Mouse (Mus musculus): ENCODE results near the gene Cavin3.
A peak's percentile ranks its signal among the peaks of the same experiment; 100 is the strongest.
"Not testable (repeated sequence)": the region's sequence is repeated elsewhere in the genome, so short reads cannot be mapped to it uniquely, and the experiment has no call there.

Cavin3 gene

DNA sequence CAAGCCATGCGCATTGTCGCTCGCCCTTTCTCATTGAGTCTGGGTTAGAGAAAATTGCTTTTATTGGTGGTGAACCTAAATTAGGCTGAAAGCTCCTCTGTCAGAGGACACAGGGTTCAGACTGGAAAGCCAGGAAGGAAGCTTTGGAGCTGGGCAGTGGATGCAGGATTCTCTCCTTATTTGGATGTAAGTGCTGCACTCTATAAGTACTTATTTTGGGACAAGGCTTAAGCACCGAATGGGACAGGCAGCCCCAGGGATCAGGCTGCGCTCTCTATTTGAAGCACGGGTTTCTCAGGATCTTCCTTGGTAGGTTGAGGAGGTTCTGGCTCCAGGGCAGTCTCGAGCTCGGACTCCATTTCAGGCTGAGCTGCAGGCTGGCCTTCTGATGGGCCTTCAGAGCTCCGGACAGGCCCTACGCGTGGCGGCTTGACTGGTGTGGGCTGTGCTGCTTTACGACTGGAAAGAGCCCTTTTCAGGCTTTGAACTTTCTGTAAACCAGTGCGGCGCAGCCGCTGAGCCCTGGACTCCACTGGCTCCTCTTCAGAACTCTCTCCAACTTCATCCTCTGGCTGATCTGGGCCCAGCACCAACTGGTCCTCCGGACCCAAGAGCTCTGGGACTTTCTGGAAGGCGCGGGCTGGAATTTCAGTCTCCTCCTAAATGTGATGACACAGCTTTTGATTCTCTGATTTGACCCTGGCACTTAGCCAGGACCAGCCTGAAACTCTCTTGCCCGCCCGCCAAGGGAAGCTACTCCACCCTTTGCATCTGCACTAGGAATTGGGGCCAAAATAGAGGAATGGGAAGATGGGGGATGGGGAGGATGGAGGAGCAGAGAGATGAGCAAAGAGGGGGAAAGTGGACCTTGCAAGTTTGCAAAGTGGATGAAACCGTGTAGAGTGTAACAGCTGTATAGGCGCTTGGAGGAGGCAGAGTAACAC, 1.3 kb downstream of the Cavin3 start:
- DNase-seq (ENCODE audit: low spot score), result peak; percentile 15

DNA sequence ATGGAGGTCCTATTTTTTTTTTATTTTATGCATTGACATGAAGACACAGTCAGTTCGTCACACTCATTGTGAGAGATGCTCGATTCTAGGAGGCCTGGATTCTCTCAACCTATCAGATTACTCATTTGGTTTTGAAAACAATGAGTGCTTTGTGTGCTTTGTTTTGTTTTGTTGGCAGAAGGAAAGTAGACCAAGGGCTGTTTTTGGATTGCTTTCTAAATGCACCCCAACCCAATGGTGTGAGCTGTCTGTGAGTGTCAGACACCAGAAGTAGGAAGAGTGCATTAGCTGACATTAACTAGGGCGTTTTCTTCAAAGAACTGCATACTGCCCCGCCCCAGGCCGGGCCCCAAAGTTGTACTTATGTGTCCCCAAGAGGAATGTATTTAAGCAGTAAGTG, 2.0 kb downstream of the Cavin3 start:
- peak; percentile 14 for DNase-seq (ENCODE audit: low spot score)

DNA sequence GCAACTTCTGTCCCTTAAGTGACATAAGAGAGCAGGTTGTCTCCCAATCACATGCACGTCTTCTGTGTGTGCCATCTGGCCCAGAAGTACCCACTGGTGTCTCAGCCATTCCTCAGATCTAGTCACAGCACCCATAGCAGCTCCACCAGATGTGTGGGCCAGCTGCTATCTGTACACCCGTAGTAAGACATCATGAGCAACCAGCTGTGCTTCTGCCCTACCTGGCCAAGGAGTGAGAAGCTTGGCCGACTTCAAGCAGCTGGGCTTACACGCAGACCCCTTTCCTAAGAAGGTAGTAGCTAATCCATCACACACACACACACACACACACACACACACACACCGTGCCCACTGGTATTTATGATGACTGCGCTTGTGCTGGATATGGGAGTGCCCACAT, 2.9 kb downstream of the Cavin3 start:
- DNase-seq (ENCODE audit: low spot score), result no peak

DNA sequence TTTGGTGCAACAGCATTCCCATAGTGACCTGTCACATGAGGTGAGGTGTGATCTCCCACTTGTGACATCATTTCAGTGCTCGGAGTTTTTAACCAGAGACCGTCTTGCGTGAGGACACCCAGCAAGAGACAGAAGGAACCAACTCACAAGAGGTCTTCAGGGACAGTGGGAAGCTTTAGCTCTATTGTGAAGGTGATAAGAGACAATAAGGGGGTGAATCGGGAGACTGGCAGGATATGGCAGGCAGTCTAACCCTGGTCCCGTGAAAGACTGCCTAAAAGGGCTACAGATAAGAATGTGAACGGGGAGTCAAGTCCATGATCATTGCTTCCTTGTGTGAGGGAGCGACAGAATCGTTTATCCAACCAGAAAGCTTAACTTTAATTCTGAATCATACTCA, 3.8 kb downstream of the Cavin3 start:
- DNase-seq (ENCODE audit: low spot score), result no peak

DNA sequence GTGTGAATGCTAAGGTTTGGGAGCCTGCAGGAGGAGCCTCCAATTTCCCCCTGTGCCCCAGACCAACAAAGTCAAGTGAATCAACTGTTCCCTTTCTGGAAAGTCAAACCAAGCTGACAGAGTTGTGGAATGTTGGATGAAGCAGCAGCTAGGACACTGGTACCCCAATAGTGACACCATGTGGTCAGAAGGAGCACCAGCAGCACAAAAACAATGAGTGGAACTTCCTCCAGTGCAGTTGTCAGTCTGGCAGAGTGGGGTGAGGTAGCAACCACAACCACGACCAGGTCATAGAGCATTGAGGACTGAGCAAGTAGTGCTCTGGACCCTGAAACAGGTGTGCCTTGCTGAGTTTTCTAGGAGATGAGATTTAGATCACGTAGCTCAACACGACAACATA, 4.3 kb downstream of the Cavin3 start:
- peak; percentile 79 for DNase-seq (ENCODE audit: low spot score)

DNA sequence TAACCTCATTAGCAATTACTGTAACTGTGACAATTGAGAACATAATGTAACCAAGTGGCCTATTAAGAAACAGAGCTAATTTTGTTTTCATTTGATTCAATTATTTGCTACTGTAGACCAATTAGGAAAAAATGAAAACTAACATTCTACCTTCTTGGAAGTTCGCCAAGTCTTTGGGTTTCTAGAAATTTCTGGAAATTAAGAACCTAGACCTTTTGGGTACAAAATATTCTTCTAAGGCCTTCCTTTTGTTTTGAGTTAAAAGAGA, 4.7 kb downstream of the Cavin3 start:
- DNase-seq (ENCODE audit: low spot score), result no peak

DNA sequence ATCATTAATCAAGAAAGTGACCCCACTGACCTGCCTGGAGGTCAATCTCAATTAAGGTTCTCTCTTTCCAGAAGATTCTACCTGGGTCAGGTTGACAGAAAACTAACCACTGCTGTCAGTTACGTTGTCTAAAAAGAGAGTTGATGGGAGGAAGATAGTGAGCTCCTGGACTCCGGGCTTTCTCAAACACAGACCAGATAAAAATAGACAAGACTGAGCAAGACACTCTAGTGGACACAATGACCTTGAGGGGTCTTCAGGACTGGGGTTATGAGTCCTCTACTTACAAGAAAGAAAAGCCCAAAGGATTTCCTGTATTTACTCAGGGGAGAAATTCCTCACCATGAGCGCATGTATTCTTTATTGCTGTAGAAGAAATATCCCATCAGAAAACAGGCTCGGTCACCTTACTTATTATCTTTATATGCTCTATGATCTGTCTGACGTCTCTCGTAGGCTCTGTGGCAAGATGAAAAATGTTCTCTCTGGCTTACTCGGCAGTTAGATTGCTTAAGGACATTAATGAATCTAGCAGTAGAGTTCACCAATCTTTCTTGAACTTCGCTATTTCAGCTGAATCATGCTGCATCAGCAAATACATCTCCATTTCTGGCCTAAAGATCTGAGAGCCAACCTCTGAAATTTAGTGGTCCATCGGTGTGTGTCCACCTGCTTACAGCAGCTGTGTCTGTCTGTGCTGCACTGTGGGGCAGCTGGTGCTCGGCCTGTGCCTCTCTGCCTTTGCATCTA, 5.2 kb downstream of the Cavin3 start:
- DNase-seq (ENCODE audit: low spot score), result no peak

DNA sequence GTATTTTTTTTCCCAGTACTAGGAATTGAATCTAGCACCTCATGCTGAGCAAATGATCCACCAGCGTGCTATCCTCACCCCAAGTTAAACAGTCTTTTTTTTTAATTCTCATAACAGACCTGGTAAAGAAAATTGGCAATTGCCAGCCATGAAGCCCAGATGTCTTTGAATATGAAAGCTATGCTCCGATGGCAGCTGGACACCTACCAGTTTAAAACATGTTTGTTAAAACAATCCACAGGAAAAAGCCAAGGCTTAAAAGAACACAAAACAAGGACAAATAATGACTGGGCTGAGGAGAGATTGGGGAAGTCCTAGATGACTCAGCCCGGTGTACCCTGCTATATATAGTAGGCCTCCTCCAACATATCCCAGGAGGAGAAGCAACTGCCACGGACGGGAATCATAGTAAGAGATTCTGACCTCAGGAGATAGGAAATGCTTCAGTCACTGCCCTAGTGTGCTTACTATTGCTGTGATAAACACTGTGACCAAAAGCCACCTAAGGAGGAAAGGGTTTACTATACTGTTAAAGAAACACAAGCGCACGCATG, 6.6 kb downstream of the Cavin3 start:
- no peak for DNase-seq (ENCODE audit: low spot score)

DNA sequence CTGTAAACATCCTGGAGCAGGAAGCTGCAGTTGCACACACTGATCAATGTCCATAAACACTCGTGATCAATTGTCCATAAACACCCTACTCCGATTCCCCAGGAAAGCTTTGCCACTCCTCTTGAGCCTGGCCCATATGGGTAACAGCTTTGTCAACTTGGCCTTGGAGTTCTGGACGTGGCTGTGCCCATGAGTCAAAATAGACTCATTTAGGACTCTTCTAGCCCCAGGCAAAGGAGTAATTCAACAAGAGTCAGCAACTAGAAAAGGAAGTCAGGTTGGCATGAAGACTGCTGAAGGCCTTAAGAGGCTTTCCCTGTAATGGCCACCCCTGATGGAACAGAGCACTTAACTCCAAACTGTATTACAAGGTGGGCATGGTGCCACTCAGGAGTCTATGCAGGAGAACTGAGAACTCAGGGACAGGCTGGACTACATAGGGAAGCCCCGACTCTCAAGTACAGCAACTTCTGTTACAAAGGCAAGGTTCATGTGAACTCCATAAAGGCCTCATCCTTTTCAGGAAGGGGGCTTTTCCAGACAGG, 7.3 kb downstream of the Cavin3 start:
- DNase-seq (ENCODE audit: low spot score), result no peak

DNA sequence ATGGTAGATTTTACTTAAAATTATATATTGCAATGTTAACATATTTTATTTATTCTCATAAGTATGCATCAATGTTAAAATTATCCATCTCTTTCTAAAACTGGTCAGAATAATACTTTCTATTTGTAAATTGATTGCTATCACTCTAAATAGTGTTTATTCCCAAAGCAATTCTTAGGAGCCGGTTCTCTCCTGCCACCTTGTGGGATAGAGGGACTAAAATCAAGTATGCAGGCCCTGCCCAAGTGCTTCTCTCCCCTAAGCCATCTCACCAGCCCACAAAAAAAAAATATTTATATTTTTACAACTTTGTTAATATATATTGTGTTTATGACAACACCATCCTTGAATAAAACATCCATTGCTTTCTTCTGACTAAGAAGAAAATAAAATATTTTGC, 9.5 kb downstream of the Cavin3 start:
- DNase-seq (ENCODE audit: low spot score), result no peak

DNA sequence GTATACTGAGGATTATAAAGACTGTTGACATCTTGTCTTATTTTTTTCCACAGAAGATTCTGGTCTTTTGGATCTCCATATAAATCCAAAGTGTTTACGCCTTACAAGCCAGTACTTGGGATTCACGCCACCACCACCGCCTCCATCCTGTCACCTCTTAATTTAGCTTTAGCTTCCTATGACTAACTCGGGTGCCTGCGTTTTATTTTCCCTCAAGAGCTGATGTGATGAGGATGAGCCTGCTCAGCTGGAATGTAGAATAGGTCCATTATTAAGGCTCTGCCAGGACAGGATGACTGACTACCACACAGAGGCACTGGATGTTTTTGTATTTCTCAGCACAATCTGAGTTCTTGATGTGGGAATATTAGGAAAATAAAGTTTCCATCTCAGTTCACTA, 16.6 kb downstream of the Cavin3 start:
- DNase-seq (ENCODE audit: low spot score), result not testable (repeated sequence)

DNA sequence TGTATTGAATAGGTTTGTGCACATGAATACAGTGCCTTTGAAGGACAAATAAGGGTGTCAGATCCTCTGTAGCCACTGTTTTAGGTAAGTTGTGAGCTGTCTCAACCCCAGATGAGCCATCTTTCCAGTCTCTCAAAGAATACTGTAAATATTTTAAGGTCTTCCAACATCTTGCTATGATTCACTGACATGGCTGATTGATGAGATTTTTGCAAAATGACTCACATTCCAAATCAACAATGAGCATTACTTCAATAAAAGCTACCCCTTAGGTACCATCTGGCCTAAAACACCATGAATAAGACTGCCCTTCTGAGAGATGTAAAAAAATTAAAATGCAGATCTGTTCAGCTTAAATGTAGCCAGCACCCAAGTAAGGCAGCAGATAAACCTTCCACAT, 23.6 kb downstream of the Cavin3 start:
- DNase-seq (ENCODE audit: low spot score), result no peak

DNA sequence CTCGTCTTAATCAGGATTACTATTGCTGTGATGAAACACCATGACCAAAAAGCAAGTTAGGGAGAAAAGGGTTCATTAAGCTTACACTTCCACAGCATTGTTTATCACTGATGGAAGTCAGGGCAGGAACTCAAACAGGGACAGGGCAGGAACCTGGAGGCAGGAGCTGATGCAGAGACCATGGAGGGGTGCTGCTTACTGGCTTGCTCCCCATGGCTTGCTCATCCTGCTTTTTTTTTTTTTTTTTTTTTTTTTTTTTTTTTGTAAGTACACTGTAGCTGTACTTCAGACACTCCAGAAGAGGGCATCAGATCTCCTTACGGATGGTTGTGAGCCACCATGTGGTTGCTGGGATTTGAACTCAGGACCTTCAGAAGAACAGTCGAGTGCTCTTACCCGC, 28.8 kb downstream of the Cavin3 start:
- not testable (repeated sequence) for DNase-seq (ENCODE audit: low spot score)

DNA sequence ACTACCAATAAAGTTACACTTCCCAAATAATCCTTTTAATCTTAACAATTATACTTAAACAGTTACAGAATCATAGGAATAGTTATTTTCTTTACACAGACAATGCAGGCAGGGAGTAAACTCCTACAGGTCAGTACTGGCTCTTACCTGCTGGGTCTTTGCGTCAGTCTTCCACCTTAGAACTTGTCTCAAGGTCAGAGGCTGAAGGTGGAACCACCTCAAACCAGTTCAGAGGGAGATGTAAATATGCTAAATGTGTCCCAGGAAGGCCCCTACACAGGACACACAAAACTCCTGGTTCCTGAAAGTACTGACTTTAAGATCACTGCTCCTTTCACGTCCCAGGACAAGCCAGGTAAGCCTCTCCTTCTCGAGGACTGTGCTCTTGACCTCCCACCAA, 37.0 kb downstream of the Cavin3 start:
- DNase-seq (ENCODE audit: low spot score), result no peak

DNA sequence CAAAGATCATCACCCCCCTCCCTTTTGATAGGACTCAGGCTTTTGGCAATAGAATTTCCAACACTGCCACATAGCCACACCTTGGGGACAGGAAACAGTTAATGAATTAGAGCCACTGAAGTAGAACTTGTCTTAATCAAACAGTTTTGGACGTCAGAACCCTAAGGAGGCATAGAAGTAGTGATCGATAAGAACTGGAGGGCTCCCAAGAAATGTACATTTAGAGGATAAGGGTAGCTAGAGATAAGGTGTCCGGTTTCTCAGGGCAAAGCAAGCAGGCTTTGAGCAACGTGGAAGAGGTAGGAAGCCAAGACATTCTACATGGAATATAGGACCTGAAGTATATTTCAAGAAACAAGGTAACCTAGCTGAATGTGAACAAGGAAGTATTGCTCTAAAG, 40.7 kb downstream of the Cavin3 start:
- DNase-seq (ENCODE audit: low spot score), result no peak

DNA sequence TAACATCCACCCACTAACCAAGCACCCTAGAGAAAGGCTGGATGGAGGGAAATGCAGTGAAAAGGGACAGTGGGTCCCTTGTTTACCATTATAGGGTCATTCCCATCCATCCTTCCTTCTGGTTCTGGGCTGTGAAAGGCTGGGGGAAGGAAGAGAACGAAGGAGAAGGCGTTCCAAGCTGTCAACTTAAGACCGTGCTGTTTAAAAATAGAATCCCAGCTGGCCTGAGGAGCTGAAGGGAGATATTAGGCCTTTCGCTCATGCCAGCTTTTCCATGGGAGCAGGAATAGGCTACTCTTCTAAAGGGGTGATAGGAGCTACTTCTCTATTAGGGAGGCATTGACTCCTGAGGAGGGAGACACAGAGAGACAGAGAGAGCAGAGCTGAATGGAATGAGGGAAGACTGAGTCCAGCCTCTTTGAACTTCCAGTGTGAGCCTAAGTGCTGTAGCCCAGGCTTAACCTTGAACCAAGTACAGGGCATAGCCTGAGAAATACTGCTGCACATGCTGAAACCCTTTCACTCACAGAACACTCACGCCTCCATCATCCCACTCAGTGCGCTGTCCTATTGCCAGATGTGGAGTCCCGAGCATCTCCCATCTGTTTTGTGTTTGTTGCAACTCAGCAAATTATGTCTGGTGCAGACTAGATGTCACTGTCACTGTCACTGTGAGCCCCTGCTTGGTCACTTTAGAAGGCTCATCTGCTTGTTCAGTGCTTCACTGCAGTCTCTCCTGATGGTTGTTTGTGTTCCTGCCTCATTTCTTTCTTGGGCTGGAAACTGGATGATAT, 43.9 kb downstream of the Cavin3 start:
- no peak for DNase-seq (ENCODE audit: low spot score)

DNA sequence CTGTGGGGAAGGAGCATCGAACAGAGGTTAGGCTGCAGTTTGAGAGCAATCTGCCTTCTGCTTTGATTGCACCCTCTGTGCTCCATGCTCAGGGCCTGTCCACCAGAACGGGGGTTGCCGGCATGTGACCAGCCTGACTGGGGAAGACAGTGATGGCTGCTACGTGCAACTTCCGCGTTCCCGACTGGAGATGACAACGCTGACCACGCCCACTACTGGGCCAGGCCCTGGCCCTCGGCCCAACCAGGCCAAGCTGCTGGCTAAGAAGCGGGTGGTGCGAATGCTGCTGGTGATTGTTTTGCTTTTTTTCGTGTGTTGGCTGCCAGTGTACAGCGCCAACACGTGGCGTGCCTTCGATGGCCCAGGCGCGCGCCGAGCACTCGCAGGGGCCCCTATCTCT, 47.3 kb downstream of the Cavin3 start:
- no peak for DNase-seq (ENCODE audit: low spot score)

DNA sequence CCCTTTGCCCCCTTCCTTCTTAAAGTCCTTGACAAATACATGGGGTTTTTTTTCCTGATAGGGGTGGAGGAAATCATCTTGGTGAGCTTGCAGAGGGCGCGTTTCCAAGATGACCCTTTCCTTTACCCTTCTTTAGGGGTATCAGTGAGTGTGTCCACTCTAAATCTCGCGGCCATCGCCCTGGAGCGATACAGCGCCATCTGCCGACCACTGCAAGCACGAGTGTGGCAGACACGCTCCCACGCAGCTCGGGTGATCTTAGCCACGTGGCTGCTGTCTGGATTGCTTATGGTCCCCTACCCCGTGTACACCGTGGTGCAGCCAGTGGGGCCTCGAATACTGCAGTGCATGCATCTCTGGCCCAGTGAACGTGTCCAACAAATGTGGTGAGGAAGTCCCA, 48.2 kb downstream of the Cavin3 start:
- no peak for DNase-seq (ENCODE audit: low spot score)

DNA sequence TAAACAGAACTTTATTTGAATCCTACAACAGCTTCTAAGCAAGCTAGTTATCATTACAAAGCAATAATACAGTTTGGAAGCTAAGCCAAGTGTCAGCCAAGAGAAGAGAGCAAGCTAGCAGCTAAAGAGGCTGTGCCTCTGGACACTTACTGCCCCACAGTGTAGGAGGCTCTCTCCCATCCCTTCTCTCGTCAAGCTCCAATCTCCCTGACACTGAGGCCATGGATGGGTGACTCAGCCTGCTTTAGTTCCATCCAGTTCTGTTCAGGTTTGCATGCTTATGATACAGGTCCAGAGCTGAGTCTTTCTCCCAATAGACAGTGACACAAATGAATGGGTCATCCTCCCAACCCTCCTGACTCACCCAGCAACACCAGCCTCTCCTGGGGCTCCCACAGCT, 50.0 kb downstream of the Cavin3 start:
- no peak for DNase-seq (ENCODE audit: low spot score)

Measured in embryo, embryonic 10.5 days (tissue).